Mouse (Mus musculus) kidney, embryonic 15.5 days (tissue): Measurements from ENCODE around the gene Btbd9. TPM values are rescaled to one million over a fixed set of nuclear protein-coding genes. Genes with fewer than 3 reads are reported as not detected.
"Not testable (repeated sequence)": the region's sequence is repeated elsewhere in the genome, so short reads cannot be mapped to it uniquely, and the experiment has no call there.

Experiments used
- ATAC-seq: fragments of 200-750 bp; cut with Nextera tagmentation; replicated peaks from 2 replicates; pipeline ENCODE4 v1.8.0; 2017; ENCODE audit warnings: moderate TSS enrichment; ENCODE audit not compliant: low FRiP score
- H3K27ac ChIP-seq: fragments of 300-500 bp; sonication (generic); 2 replicates; pipeline ENCODE4 v1.5.1; 2015; ENCODE audit warnings: mild to moderate bottlenecking, inconsistent platforms
- H3K27me3 ChIP-seq: fragments of 300-500 bp; sonication (generic); 2 replicates; pipeline ENCODE4 v1.6.1; 2015; ENCODE audit warnings: inconsistent platforms
- H3K36me3 ChIP-seq: fragments of 300-500 bp; sonication (generic); 2 replicates; pipeline ENCODE4 v1.6.1; 2015; ENCODE audit warnings: inconsistent platforms
- H3K4me1 ChIP-seq: fragments of 300-500 bp; sonication (generic); 2 replicates; pipeline ENCODE4 v1.6.1; 2015; ENCODE audit warnings: inconsistent platforms
- H3K4me2 ChIP-seq: fragments of 300-500 bp; sonication (generic); 2 replicates; pipeline ENCODE4 v1.6.1; 2015; ENCODE audit warnings: moderate library complexity, mild to moderate bottlenecking, inconsistent platforms
- H3K4me3 ChIP-seq: fragments of 300-500 bp; sonication (generic); replicated peaks from 2 replicates; pipeline ENCODE4 v1.5.1; 2015; ENCODE audit warnings: mild to moderate bottlenecking, inconsistent platforms
- H3K9ac ChIP-seq: fragments of 300-500 bp; sonication (generic); 2 replicates; pipeline ENCODE4 v1.6.1; 2015; ENCODE audit warnings: mild to moderate bottlenecking, inconsistent platforms
- H3K9me3 ChIP-seq: fragments of 300-500 bp; sonication (generic); replicated peaks from 2 replicates; pipeline ENCODE4 v1.6.1; 2016; ENCODE audit warnings: inconsistent platforms
- WGBS: fragments of 180-500 bp; shearing (Covaris S2); methylation state at CpG from one replicate; pipeline ENCODE4 v1.1.7; 2015; ENCODE audit warnings: mixed read lengths; 5-methylcytosine and 5-hydroxymethylcytosine counted together
- polyA plus RNA-seq: library from polyadenylated mRNA; unstranded; fragments of >200 nt; fragmentation: Nextera tagmentation; extraction: Ambion mirVana; gene quantifications from 2 replicates; pipeline ENCODE4 v1.2.1, GENCODE M21; 2015

Gene Btbd9
- 54.3 and 57.8 TPM in 2 replicates for polyA plus RNA-seq

DNA sequence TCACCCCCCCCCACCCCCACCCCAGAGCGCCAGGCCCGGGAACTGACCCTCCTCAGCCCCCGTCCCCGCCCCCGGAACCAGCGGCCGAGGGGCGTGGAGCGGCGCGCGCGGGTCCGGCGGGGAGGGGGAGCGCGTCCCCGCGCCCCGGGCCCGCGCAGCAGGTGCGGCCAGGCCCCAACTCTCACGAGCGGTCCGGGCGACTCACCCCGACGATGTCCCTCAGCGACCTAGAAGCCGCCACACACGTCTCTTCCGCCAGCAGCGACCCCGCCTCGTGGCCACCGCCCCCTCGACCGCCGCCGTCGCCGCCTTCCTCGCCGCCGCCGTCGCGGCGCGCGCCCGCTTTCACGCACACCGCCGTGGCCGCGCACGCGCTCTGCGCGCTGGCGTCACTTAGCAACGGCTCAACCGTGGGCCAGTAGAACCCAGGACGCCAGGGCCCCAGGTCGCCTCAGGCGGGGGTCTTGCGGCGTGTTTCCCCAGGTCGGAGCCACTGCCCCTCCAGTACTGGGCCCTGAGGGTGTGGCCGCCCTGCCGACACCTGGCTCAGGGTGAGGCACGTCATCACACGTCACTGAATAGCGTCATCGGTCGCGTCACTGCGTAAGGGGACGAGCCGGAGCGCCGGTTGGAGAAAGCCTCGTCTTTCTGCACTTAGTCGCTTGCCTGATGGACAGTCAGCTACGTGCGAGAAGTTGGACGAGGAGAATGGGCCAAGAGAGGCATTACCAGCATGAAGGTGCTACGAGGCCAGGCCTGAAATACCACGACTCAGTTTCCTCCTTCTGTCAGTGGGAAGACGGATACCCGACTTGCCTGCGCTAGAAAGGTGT lies at the start of gene Btbd9:
Gene Btbd9 (minus strand): TSS at position 548 of the 833 bp plus-strand sequence.
- Histone ChIP-seq H3K27ac (peak within 1 kb of the TSS; percentile 92), H3K36me3 (no peaks in the 10 kb centered on the region), H3K4me2 (peak within 1 kb of the TSS; percentile 85), H3K9ac (peak within 1 kb of the TSS; percentile 63), H3K4me1 (peaks cover 22% of the 10 kb centered on the region), H3K4me3 (peak within 1 kb of the TSS; percentile 92), H3K27me3 (no peaks in the 10 kb centered on the region), H3K9me3 (no peaks in the 10 kb centered on the region)
- ATAC-seq: peak; percentile 89
- under 1% methylated on average over 74 of the region's 94 CpGs for WGBS

DNA sequence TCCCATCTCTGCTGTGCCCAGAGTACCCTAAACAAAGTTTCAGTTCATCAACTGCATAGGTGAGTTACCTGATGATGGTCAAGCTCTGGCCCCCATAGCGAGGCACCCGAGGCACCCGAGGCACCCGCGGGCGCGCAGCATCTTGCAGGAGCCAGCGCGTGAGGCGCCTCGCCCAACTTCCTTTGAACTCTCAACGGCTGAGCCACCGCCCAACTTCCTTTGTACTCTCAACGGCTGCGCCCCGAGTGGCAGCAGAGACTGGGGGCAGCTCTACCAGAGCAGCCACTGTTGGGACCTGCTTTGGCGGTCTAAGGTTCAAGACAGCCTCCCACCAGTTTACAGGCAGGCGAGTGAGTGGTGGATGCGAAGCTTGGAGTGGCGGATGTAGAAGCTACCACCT lies 47.8 kb upstream of the Btbd9 start, which contains the start of gene Dnah8:
Gene Dnah8 (plus strand): TSS at position 223 of the 400 bp plus-strand sequence.
- H3K27ac ChIP-seq, H3K36me3 ChIP-seq, H3K9me3 ChIP-seq, H3K9ac ChIP-seq, H3K27me3 ChIP-seq, H3K4me3 ChIP-seq, H3K4me1 ChIP-seq, H3K4me2 ChIP-seq, ATAC-seq: not testable (repeated sequence)
- no CpG with 5 or more reads among the region's 20 CpGs for WGBS

DNA sequence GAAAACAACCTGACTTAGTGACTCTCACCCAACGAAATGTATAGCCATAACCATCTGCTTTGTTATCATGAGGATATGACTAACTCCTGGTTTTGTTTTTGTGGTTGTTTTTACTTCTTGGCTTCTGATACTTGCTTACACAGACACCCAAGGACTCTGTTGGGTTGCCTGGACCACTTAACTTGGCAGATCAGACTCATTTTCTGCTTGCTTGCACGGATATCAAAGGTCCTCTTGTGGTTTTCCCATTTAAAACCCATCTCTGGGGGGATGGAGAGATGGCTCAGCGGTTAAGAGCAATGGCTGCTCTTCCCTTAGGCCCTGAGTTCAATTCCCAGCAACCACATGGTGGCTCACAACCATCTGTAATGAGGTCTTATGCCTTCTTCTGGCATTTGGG lies 46.9 kb upstream of the Btbd9 start:
- H3K4me1 ChIP-seq: no peaks in the 10 kb centered on the region
- no peak overlapping the region for H3K4me2 ChIP-seq
- no peaks in the 10 kb centered on the region for H3K9me3 ChIP-seq
- H3K27ac ChIP-seq: no peak overlapping the region
- H3K4me3 ChIP-seq: no peak overlapping the region
- no peaks in the 10 kb centered on the region for H3K36me3 ChIP-seq
- no peak overlapping the region for H3K9ac ChIP-seq
- ATAC-seq: no peak
- 86% methylated on average over 3 of the region's 3 CpGs for WGBS
- H3K27me3 ChIP-seq: no peaks in the 10 kb centered on the region

DNA sequence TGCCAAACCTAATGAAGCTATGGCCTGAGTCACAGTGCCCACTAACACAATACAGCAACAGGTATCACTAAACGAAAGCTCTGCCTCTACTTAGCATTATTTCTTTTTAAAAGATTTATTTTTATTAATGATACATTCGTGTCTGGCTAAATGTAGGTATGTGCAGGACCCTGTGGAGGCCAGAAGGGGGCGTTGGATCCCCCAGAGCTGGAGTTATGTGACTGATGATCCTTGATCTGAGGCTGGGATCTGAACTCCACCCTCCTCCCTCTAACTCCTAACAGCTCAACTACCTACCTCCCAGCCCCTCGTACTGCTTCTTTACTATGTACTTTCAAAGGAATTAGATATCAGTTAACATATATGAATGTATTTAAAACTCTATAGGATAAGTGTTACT lies 45.2 kb upstream of the Btbd9 start:
- H3K36me3 ChIP-seq: no peaks in the 10 kb centered on the region
- WGBS: 78% methylated on average over 4 of the region's 4 CpGs
- no peaks in the 10 kb centered on the region for H3K4me1 ChIP-seq
- H3K27ac ChIP-seq: no peak overlapping the region
- no peaks in the 10 kb centered on the region for H3K27me3 ChIP-seq
- no peak overlapping the region for H3K9ac ChIP-seq
- ATAC-seq: no peak
- no peaks in the 10 kb centered on the region for H3K9me3 ChIP-seq
- no peak overlapping the region for H3K4me2 ChIP-seq
- no peak overlapping the region for H3K4me3 ChIP-seq

DNA sequence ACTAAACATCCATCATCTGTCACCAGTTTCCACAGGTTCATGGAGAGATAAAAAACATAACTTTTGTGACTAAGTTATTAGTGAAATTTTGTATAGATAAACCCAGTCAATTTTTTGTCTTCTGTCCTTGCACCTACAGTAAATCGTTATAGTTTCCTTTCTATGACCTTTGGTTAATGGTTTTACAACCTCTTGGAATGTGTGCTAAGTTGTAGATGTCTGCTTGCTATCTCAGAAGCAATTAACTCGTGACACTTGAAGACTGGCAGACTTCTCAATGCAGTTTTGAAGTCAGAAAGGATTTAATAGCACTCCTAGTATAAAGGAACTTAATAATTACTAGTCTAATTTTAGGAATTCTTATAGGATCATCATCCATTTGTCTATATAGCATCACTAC lies 44.3 kb upstream of the Btbd9 start:
- Histone ChIP-seq H3K36me3 (no peaks in the 10 kb centered on the region), H3K9ac (no peak overlapping the region), H3K9me3 (no peaks in the 10 kb centered on the region), H3K4me2 (no peak overlapping the region), H3K27me3 (no peaks in the 10 kb centered on the region), H3K4me3 (no peak overlapping the region), H3K4me1 (no peaks in the 10 kb centered on the region), H3K27ac (no peak overlapping the region)
- ATAC-seq: no peak
- 55% methylated on average over 2 of the region's 2 CpGs for WGBS

DNA sequence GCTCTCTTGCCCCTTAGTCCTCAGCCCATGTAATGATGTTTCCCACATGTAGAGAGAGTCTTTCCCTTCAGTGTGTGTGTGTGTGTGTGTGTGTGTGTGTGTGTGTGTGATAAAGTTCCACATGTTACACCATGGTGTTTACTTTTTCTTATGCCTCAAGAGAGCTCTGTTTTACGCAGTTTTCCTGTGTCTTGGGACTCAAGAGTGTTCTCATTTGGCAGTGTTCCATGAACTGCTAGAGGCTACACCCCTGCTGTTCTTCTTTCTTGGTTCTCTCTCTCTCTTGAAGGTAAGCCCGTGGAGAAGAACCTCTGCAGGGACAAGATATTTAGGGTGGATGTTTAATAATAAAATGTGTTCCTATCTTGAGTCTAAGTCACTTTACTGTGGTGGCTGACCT lies 42.9 kb upstream of the Btbd9 start:
- 43% methylated on average over 2 of the region's 2 CpGs for WGBS
- Histone ChIP-seq H3K36me3 (no peaks in the 10 kb centered on the region), H3K27ac (0 out of 2 replicates have a peak overlapping the region, but pooled peaks have one; percentile 22), H3K9me3 (no peaks in the 10 kb centered on the region), H3K9ac (no peak overlapping the region), H3K27me3 (no peaks in the 10 kb centered on the region), H3K4me3 (no peak overlapping the region), H3K4me2 (no peak overlapping the region), H3K4me1 (no peaks in the 10 kb centered on the region)
- ATAC-seq: no peak

DNA sequence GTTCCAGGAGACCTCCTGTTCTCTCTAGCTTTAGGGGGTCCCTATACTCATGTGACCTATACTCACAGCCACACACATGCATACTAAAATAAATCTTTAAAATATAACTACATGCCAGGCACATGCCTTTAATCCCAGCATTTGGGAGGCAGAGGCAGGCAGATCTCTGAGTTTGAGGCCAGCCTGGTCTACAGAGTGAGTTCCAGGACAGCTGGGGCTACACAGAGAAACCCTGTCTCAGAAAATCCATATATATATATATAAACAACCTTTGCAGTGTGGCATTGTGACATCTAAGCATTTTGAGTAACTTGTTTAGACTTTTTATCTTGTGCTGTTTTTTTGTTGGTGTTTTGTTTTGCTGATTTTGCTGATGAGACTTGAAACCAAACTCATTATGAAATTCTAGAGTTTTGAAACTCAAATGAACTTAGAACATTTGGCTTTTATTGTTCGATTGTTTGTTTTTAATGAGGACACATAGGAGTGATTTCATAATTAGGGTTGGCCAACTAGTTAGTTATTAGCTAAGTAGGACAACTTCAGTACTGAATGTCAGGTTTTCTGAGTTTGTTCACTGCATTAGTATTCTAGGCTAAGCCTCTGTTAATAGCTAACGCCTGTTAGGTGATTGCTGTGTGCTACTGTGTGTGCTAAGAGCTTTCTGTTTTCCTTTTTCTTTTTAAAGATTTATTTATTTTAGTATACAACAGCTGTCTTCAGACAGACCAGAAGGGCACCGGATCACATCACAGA lies 42.0 kb upstream of the Btbd9 start:
- H3K4me3 ChIP-seq: no peak overlapping the region
- no peaks in the 10 kb centered on the region for H3K4me1 ChIP-seq
- H3K4me2 ChIP-seq: no peak overlapping the region
- H3K27me3 ChIP-seq: no peaks in the 10 kb centered on the region
- 0 out of 2 replicates have a peak overlapping the region, but pooled peaks have one; percentile 22 for H3K27ac ChIP-seq
- ATAC-seq: no peak
- no peaks in the 10 kb centered on the region for H3K9me3 ChIP-seq
- WGBS: 84% methylated on average over 3 of the region's 3 CpGs
- H3K9ac ChIP-seq: no peak overlapping the region
- H3K36me3 ChIP-seq: no peaks in the 10 kb centered on the region

GRCm38 (mm10) chr17:30616203-30616602 lies 39.9 kb upstream of the Btbd9 start:
- no peak overlapping the region for H3K27ac ChIP-seq
- 82% methylated on average over 5 of the region's 5 CpGs for WGBS
- H3K36me3 ChIP-seq: no peaks in the 10 kb centered on the region
- H3K4me2 ChIP-seq: no peak overlapping the region
- H3K4me1 ChIP-seq: peaks cover 7% of the 10 kb centered on the region
- no peak for ATAC-seq
- H3K4me3 ChIP-seq: no peak overlapping the region
- H3K27me3 ChIP-seq: no peaks in the 10 kb centered on the region
- no peak overlapping the region for H3K9ac ChIP-seq
- H3K9me3 ChIP-seq: no peaks in the 10 kb centered on the region

DNA sequence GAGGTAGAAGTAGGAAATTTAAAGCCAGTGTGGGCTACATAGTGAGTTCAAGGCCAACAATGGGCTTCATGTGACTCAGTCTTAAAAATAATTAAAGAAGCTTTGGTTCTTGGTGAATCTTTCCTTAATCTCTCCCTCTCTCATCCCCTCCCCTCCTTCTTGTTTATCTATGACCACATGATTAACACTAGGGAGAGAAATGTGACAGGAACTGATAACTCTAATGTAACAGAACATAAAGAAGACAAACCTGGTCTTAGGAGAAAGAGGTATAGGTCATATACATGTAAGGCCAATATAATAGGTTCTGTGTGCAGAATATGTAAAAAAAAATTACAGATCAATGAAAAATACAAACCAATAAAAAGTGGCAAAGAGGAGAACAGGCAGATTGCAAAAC lies 37.1 kb upstream of the Btbd9 start:
- no peak for ATAC-seq
- Histone ChIP-seq H3K9ac (no peak overlapping the region), H3K4me1 (peaks cover 32% of the 10 kb centered on the region), H3K9me3 (no peaks in the 10 kb centered on the region; the same call in 1 of the 2 replicates), H3K4me3 (no peak overlapping the region), H3K4me2 (no peak overlapping the region), H3K27ac (no peak overlapping the region), H3K27me3 (no peaks in the 10 kb centered on the region), H3K36me3 (peaks cover 2% of the 10 kb centered on the region; the same call in 1 of the 2 replicates)

GRCm38 (mm10) chr17:30612075-30612859 lies 36.0 kb upstream of the Btbd9 start:
- Histone ChIP-seq H3K4me2 (peak overlapping the region; percentile 65), H3K27me3 (no peaks in the 10 kb centered on the region), H3K36me3 (peaks cover 2% of the 10 kb centered on the region; the same call in 1 of the 2 replicates), H3K9me3 (no peaks in the 10 kb centered on the region; the same call in 1 of the 2 replicates), H3K27ac (peak overlapping the region; percentile 93), H3K9ac (peak overlapping the region; percentile 75), H3K4me1 (peaks cover 43% of the 10 kb centered on the region), H3K4me3 (peak overlapping the region; percentile 81)
- under 1% methylated on average over 34 of the region's 34 CpGs for WGBS
- ATAC-seq: peak; percentile 100

- H3K4me3 ChIP-seq: peak overlapping the region; percentile 81
- H3K9ac ChIP-seq: peak overlapping the region; percentile 75
- no peaks in the 10 kb centered on the region; the same call in 1 of the 2 replicates for H3K9me3 ChIP-seq
- peaks cover 51% of the 10 kb centered on the region for H3K4me1 ChIP-seq
- H3K36me3 ChIP-seq: peaks cover 2% of the 10 kb centered on the region; the same call in 1 of the 2 replicates
- H3K27ac ChIP-seq: peak overlapping the region; percentile 93
- WGBS: 22% methylated on average over 18 of the region's 18 CpGs
- peak overlapping the region; percentile 65 for H3K4me2 ChIP-seq
- no peak for ATAC-seq
- no peaks in the 10 kb centered on the region for H3K27me3 ChIP-seq
Measured at GRCm38 (mm10) chr17:30611221-30612074, 35.2 kb upstream of the Btbd9 start.
